Mouse (Mus musculus) neural tube, embryonic 11.5 days (tissue): Measurements from ENCODE around the gene Desi2. TPM values are rescaled to one million over a fixed set of nuclear protein-coding genes. Genes with fewer than 3 reads are reported as not detected.
"Not testable (repeated sequence)": the region's sequence is repeated elsewhere in the genome, so short reads cannot be mapped to it uniquely, and the experiment has no call there.

Experiments used
- ATAC-seq: fragments of 200-750 bp; cut with Nextera tagmentation; 2 replicates; pipeline ENCODE4 v1.8.0; 2017; ENCODE audit warnings: moderate number of reproducible peaks, mild to moderate bottlenecking, moderate TSS enrichment, moderate library complexity; ENCODE audit not compliant: insufficient read depth, low FRiP score, low TSS enrichment
- DNase-seq: peaks from one replicate; pipeline ENCODE4 v3.0.0-alpha.2; 2015; ENCODE audit warnings: low spot score
- H3K27ac ChIP-seq: fragments of 300-500 bp; sonication (generic); 2 replicates; pipeline ENCODE4 v1.5.1; 2014; ENCODE audit warnings: low read depth, mild to moderate bottlenecking, low read length
- H3K27me3 ChIP-seq: fragments of 300-500 bp; sonication (generic); 2 replicates; pipeline ENCODE4 v1.6.1; 2014; ENCODE audit warnings: mild to moderate bottlenecking, low read length, mixed read lengths; ENCODE audit not compliant: control insufficient read depth, insufficient read depth
- H3K36me3 ChIP-seq: fragments of 300-500 bp; sonication (generic); 2 replicates; pipeline ENCODE4 v1.6.1; 2014; ENCODE audit warnings: mild to moderate bottlenecking, low read length, moderate library complexity, mixed read lengths; ENCODE audit not compliant: control insufficient read depth, insufficient read depth
- H3K4me1 ChIP-seq: fragments of 300-500 bp; sonication (generic); 2 replicates; pipeline ENCODE4 v1.6.1; 2014; ENCODE audit warnings: low read length, mixed read lengths; ENCODE audit not compliant: control insufficient read depth, insufficient read depth
- H3K4me2 ChIP-seq: fragments of 300-500 bp; sonication (generic); 2 replicates; pipeline ENCODE4 v1.6.1; 2014; ENCODE audit warnings: low read depth, mild to moderate bottlenecking, moderate library complexity
- H3K4me3 ChIP-seq: fragments of 300-500 bp; sonication (generic); 2 replicates; pipeline ENCODE4 v1.5.1; 2014; ENCODE audit warnings: low read depth, low read length
- H3K9ac ChIP-seq: fragments of 300-500 bp; sonication (generic); 2 replicates; pipeline ENCODE4 v1.6.1; 2014; ENCODE audit warnings: mild to moderate bottlenecking, low read length
- H3K9me3 ChIP-seq: fragments of 300-500 bp; sonication (generic); 2 replicates; pipeline ENCODE4 v1.6.1; 2016; ENCODE audit warnings: low read length; ENCODE audit not compliant: control insufficient read depth
- WGBS: fragments of 180-500 bp; shearing (Covaris S2); extraction: QIAGEN DNeasy Blood & Tissue Kit; methylation state at CpG from one replicate; pipeline ENCODE4 v1.1.7; 2014; 5-methylcytosine and 5-hydroxymethylcytosine counted together
- polyA plus RNA-seq: library from polyadenylated mRNA; unstranded; fragments of >200 nt; fragmentation: Nextera tagmentation; extraction: Ambion mirVana; gene quantifications from 2 replicates; pipeline ENCODE4 v1.2.1, GENCODE M21; 2014

The Desi2 gene
- 17.8 and 18.0 TPM in 2 replicates for polyA plus RNA-seq

- H3K9me3 ChIP-seq, H3K4me1 ChIP-seq, H3K27me3 ChIP-seq, H3K27ac ChIP-seq, H3K36me3 ChIP-seq: not testable (repeated sequence)
- DNase-seq: peak; percentile 94
- WGBS: 0% methylated on average over 32 of the region's 37 CpGs
- H3K4me3 ChIP-seq: peak within 1 kb of the TSS; percentile 55
- peak within 1 kb of the TSS; percentile 52 for H3K9ac ChIP-seq
- peak within 1 kb of the TSS; percentile 52 for H3K4me2 ChIP-seq
- peak; percentile 98 for ATAC-seq
These were observed at the start of gene Desi2 for GRCm38 (mm10) chr1:178187216-178187791. Gene Desi2, plus strand, starts transcription at chr1:178187417.

- ATAC-seq: peak; percentile 53
- H3K4me3 ChIP-seq, H3K4me2 ChIP-seq, H3K36me3 ChIP-seq, H3K9me3 ChIP-seq, DNase-seq, H3K27me3 ChIP-seq, H3K4me1 ChIP-seq, H3K27ac ChIP-seq, H3K9ac ChIP-seq: not testable (repeated sequence)
- 15% methylated on average over 2 of the region's 2 CpGs for WGBS
These were observed 40.7 kb upstream of the Desi2 start for GRCm38 (mm10) chr1:178146513-178146912.

- DNase-seq, H3K27me3 ChIP-seq, H3K36me3 ChIP-seq, H3K9me3 ChIP-seq, H3K9ac ChIP-seq, H3K27ac ChIP-seq, H3K4me2 ChIP-seq, H3K4me1 ChIP-seq, H3K4me3 ChIP-seq: not testable (repeated sequence)
- ATAC-seq: peak; percentile 45; the same call in 1 of the 2 replicates
- WGBS: 58% methylated on average over 3 of the region's 4 CpGs
These were observed 40.3 kb upstream of the Desi2 start for GRCm38 (mm10) chr1:178146915-178147314.

GRCm38 (mm10) chr1:178182251-178182650 lies 5.0 kb upstream of the Desi2 start:
- no peak overlapping the region for H3K9ac ChIP-seq
- DNase-seq (no peak), ATAC-seq (no peak)
- H3K4me1 ChIP-seq: no peaks in the 10 kb centered on the region
- no peaks in the 10 kb centered on the region for H3K36me3 ChIP-seq
- H3K27me3 ChIP-seq: no peaks in the 10 kb centered on the region
- no peaks in the 10 kb centered on the region for H3K9me3 ChIP-seq
- WGBS: 85% methylated on average over 2 of the region's 2 CpGs
- no peak overlapping the region for H3K4me3 ChIP-seq
- H3K27ac ChIP-seq: no peak overlapping the region
- no peak overlapping the region for H3K4me2 ChIP-seq

GRCm38 (mm10) chr1:178185591-178185990 lies 1.6 kb upstream of the Desi2 start:
- Histone ChIP-seq H3K4me3 (no peak overlapping the region), H3K27me3 (no peaks in the 10 kb centered on the region), H3K9me3 (no peaks in the 10 kb centered on the region), H3K36me3 (no peaks in the 10 kb centered on the region), H3K4me1 (no peaks in the 10 kb centered on the region), H3K9ac (no peak overlapping the region), H3K27ac (no peak overlapping the region), H3K4me2 (no peak overlapping the region)
- DNase-seq (no peak), ATAC-seq (no peak)

- not testable (repeated sequence) for H3K27ac ChIP-seq, H3K4me1 ChIP-seq
- 3% methylated on average over 7 of the region's 38 CpGs for WGBS
These were observed 593 bp downstream of the Desi2 start for GRCm38 (mm10) chr1:178187810-178188209.

GRCm38 (mm10) chr1:178188386-178188785 lies 1.2 kb downstream of the Desi2 start:
- no peaks in the 10 kb centered on the region for H3K36me3 ChIP-seq
- H3K4me3 ChIP-seq: peak overlapping the region; percentile 25
- no peak overlapping the region for H3K27ac ChIP-seq
- no peak overlapping the region for H3K9ac ChIP-seq
- no peaks in the 10 kb centered on the region for H3K4me1 ChIP-seq
- peak overlapping the region; percentile 52 for H3K4me2 ChIP-seq
- ATAC-seq: no peak
- WGBS: 10% methylated on average over 10 of the region's 13 CpGs
- no peaks in the 10 kb centered on the region for H3K27me3 ChIP-seq
- no peaks in the 10 kb centered on the region for H3K9me3 ChIP-seq
- no peak for DNase-seq

More at GRCm38 (mm10) chr1:178187810-178188209, 593 bp downstream of the Desi2 start:
- Histone ChIP-seq H3K4me3 (peak overlapping the region; percentile 55), H3K9ac (peak overlapping the region; percentile 52), H3K4me2 (peak overlapping the region; percentile 40)
- ATAC-seq (peak; percentile 81), DNase-seq (peak; percentile 74)
- not testable (repeated sequence) for H3K9me3 ChIP-seq, H3K36me3 ChIP-seq, H3K27me3 ChIP-seq

GRCm38 (mm10) chr1:178205701-178206325 lies 18.6 kb downstream of the Desi2 start:
- no peak for ATAC-seq
- H3K9me3 ChIP-seq: no peaks in the 10 kb centered on the region
- no peak overlapping the region for H3K4me3 ChIP-seq
- no peak overlapping the region for H3K4me2 ChIP-seq
- H3K27ac ChIP-seq: no peak overlapping the region
- H3K27me3 ChIP-seq: no peaks in the 10 kb centered on the region
- WGBS: 94% methylated on average over 10 of the region's 10 CpGs
- H3K9ac ChIP-seq: no peak overlapping the region
- H3K36me3 ChIP-seq: no peaks in the 10 kb centered on the region
- no peaks in the 10 kb centered on the region for H3K4me1 ChIP-seq
- no peak for DNase-seq

GRCm38 (mm10) chr1:178207856-178208255 lies 20.6 kb downstream of the Desi2 start:
- H3K9ac ChIP-seq, H3K4me2 ChIP-seq, H3K27me3 ChIP-seq, H3K4me3 ChIP-seq, H3K9me3 ChIP-seq, H3K4me1 ChIP-seq, DNase-seq, H3K36me3 ChIP-seq, H3K27ac ChIP-seq, ATAC-seq: not testable (repeated sequence)
- WGBS: 78% methylated on average over 4 of the region's 4 CpGs
